Mouse (Mus musculus) stomach, embryonic 16.5 days (tissue): ENCODE measurements around the gene BC107364. TPM values are rescaled to one million over a fixed set of nuclear protein-coding genes. Genes with fewer than 3 reads are reported as not detected.
"Not testable (repeated sequence)": the region's sequence is repeated elsewhere in the genome, so short reads cannot be mapped to it uniquely, and the experiment has no call there.

ENCODE experiments used
- ATAC-seq: fragments of 200-750 bp; cut with Nextera tagmentation; 2 replicates; pipeline ENCODE4 v1.8.0; 2017; ENCODE audit warnings: moderate number of reproducible peaks, moderate TSS enrichment; ENCODE audit not compliant: insufficient read depth, low FRiP score
- H3K27ac ChIP-seq: fragments of 300-500 bp; sonication (generic); 2 replicates; pipeline ENCODE4 v1.5.1; 2014; ENCODE audit warnings: low read length
- H3K27me3 ChIP-seq: fragments of 300-500 bp; sonication (generic); 2 replicates; pipeline ENCODE4 v1.6.1; 2014; ENCODE audit warnings: low read length, control low read depth, mixed read lengths; ENCODE audit not compliant: control insufficient read depth, insufficient read depth
- H3K36me3 ChIP-seq: fragments of 300-500 bp; sonication (generic); 2 replicates; pipeline ENCODE4 v1.6.1; 2014; ENCODE audit warnings: low read length; ENCODE audit not compliant: control insufficient read depth, insufficient read depth
- H3K4me1 ChIP-seq: fragments of 300-500 bp; sonication (generic); 2 replicates; pipeline ENCODE4 v1.6.1; 2014; ENCODE audit warnings: low read length, control low read depth, mixed read lengths; ENCODE audit not compliant: control insufficient read depth, insufficient read depth
- H3K4me2 ChIP-seq: fragments of 300-500 bp; sonication (generic); 2 replicates; pipeline ENCODE4 v1.6.1; 2014; ENCODE audit warnings: low read depth, low read length, mixed read lengths
- H3K4me3 ChIP-seq: fragments of 300-500 bp; sonication (generic); replicated peaks from 2 replicates; pipeline ENCODE4 v1.5.1; 2014; ENCODE audit warnings: mild to moderate bottlenecking, low read length
- H3K9ac ChIP-seq: fragments of 300-500 bp; sonication (generic); 2 replicates; pipeline ENCODE4 v1.6.1; 2014; ENCODE audit warnings: low read length
- H3K9me3 ChIP-seq: fragments of 300-500 bp; sonication (generic); replicated peaks from 2 replicates; pipeline ENCODE4 v1.6.1; 2016; ENCODE audit warnings: low read length, control low read depth; ENCODE audit not compliant: control insufficient read depth
- WGBS: fragments of 180-500 bp; shearing (Covaris S2); extraction: QIAGEN DNeasy Blood & Tissue Kit; methylation state at CpG from one replicate; pipeline ENCODE4 v1.1.7; 2014; 5-methylcytosine and 5-hydroxymethylcytosine counted together
- polyA plus RNA-seq: library from polyadenylated mRNA; unstranded; fragments of >200 nt; fragmentation: Nextera tagmentation; extraction: Ambion mirVana; gene quantifications from 2 replicates; pipeline ENCODE4 v1.2.1, GENCODE M21; 2015

The BC107364 gene
- polyA plus RNA-seq, 1 experiment from 2014 or later: 0.17 TPM

GRCm38 (mm10) chr3:96440578-96440977 is 11.5 kb downstream of the BC107364 start:
- H3K9ac ChIP-seq: peak overlapping the region; percentile 57; the same call in 1 of the 2 replicates
- peak overlapping the region; percentile 29 for H3K4me3 ChIP-seq
- H3K27ac ChIP-seq: no peak overlapping the region
- no peaks in the 10 kb centered on the region for H3K36me3 ChIP-seq
- peaks cover 48% of the 10 kb centered on the region for H3K27me3 ChIP-seq
- H3K4me2 ChIP-seq: peak overlapping the region; percentile 52
- 2% methylated on average over 13 of the region's 13 CpGs for WGBS
- no peak for ATAC-seq
- H3K4me1 ChIP-seq: no peaks in the 10 kb centered on the region
- H3K9me3 ChIP-seq: no peaks in the 10 kb centered on the region

- Histone ChIP-seq H3K27me3 (peaks cover 24% of the 10 kb centered on the region), H3K27ac (no peak overlapping the region), H3K4me1 (no peaks in the 10 kb centered on the region), H3K36me3 (no peaks in the 10 kb centered on the region), H3K9ac (peak overlapping the region; percentile 21; the same call in 1 of the 2 replicates), H3K4me2 (peak overlapping the region; percentile 41), H3K9me3 (no peaks in the 10 kb centered on the region), H3K4me3 (peak overlapping the region; percentile 35)
- peak; percentile 40; the same call in 1 of the 2 replicates for ATAC-seq
- 1% methylated on average over 26 of the region's 26 CpGs for WGBS
These were observed 16.5 kb downstream of the BC107364 start for GRCm38 (mm10) chr3:96435557-96436091.

- Histone ChIP-seq H3K4me2 (no peak overlapping the region), H3K9ac (no peak overlapping the region), H3K4me3 (no peak overlapping the region), H3K9me3 (no peaks in the 10 kb centered on the region), H3K36me3 (no peaks in the 10 kb centered on the region), H3K27ac (no peak overlapping the region), H3K27me3 (peaks cover 23% of the 10 kb centered on the region), H3K4me1 (peaks cover 3% of the 10 kb centered on the region; the same call in 1 of the 2 replicates)
- 37% methylated on average over 3 of the region's 3 CpGs for WGBS
- no peak for ATAC-seq
These were observed 19.9 kb downstream of the BC107364 start for GRCm38 (mm10) chr3:96432207-96432606.

GRCm38 (mm10) chr3:96429819-96430132 is 22.3 kb downstream of the BC107364 start:
- H3K9me3 ChIP-seq: no peaks in the 10 kb centered on the region
- H3K27ac ChIP-seq: no peak overlapping the region
- H3K4me3 ChIP-seq: no peak overlapping the region
- no peaks in the 10 kb centered on the region for H3K36me3 ChIP-seq
- 66% methylated on average over 4 of the region's 4 CpGs for WGBS
- H3K27me3 ChIP-seq: peaks cover 14% of the 10 kb centered on the region
- H3K9ac ChIP-seq: no peak overlapping the region
- peaks cover 3% of the 10 kb centered on the region; the same call in 1 of the 2 replicates for H3K4me1 ChIP-seq
- no peak for ATAC-seq
- H3K4me2 ChIP-seq: no peak overlapping the region

GRCm38 (mm10) chr3:96428941-96429818 is 22.9 kb downstream of the BC107364 start:
- Histone ChIP-seq H3K4me2 (no peak overlapping the region), H3K9ac (no peak overlapping the region), H3K4me3 (no peak overlapping the region), H3K27me3 (peaks cover 14% of the 10 kb centered on the region), H3K9me3 (no peaks in the 10 kb centered on the region), H3K36me3 (no peaks in the 10 kb centered on the region), H3K27ac (no peak overlapping the region), H3K4me1 (peaks cover 3% of the 10 kb centered on the region; the same call in 1 of the 2 replicates)
- no peak for ATAC-seq
- 77% methylated on average over 13 of the region's 13 CpGs for WGBS

- WGBS: 9% methylated on average over 16 of the region's 16 CpGs
- Histone ChIP-seq H3K9me3 (no peaks in the 10 kb centered on the region), H3K4me1 (peaks cover 3% of the 10 kb centered on the region; the same call in 1 of the 2 replicates), H3K27ac (no peak overlapping the region), H3K27me3 (peaks cover 9% of the 10 kb centered on the region), H3K36me3 (no peaks in the 10 kb centered on the region), H3K9ac (no peak overlapping the region), H3K4me2 (peak overlapping the region; percentile 37), H3K4me3 (peak overlapping the region; percentile 28)
- peak; percentile 42 for ATAC-seq
These were observed 24.2 kb downstream of the BC107364 start for GRCm38 (mm10) chr3:96427761-96428462.

GRCm38 (mm10) chr3:96427311-96427710 is 24.8 kb downstream of the BC107364 start:
- H3K27me3 ChIP-seq: peaks cover 5% of the 10 kb centered on the region
- H3K9me3 ChIP-seq: no peaks in the 10 kb centered on the region
- H3K4me3 ChIP-seq: peak overlapping the region; percentile 28
- peak overlapping the region; percentile 37 for H3K4me2 ChIP-seq
- 14% methylated on average over 4 of the region's 4 CpGs for WGBS
- H3K9ac ChIP-seq: no peak overlapping the region
- ATAC-seq: peak; percentile 39; the same call in 1 of the 2 replicates
- H3K4me1 ChIP-seq: peaks cover 3% of the 10 kb centered on the region; the same call in 1 of the 2 replicates
- no peaks in the 10 kb centered on the region for H3K36me3 ChIP-seq
- H3K27ac ChIP-seq: no peak overlapping the region

GRCm38 (mm10) chr3:96426268-96426667 is 25.8 kb downstream of the BC107364 start:
- H3K4me1 ChIP-seq: peaks cover 3% of the 10 kb centered on the region; the same call in 1 of the 2 replicates
- 70% methylated on average over 4 of the region's 4 CpGs for WGBS
- H3K9me3 ChIP-seq: no peaks in the 10 kb centered on the region
- no peak overlapping the region for H3K27ac ChIP-seq
- H3K9ac ChIP-seq: no peak overlapping the region
- H3K27me3 ChIP-seq: peaks cover 4% of the 10 kb centered on the region; the same call in 1 of the 2 replicates
- H3K4me3 ChIP-seq: no peak overlapping the region
- no peak overlapping the region for H3K4me2 ChIP-seq
- H3K36me3 ChIP-seq: no peaks in the 10 kb centered on the region
- ATAC-seq: no peak

- not testable (repeated sequence) for H3K9me3 ChIP-seq, H3K4me1 ChIP-seq, H3K36me3 ChIP-seq, H3K9ac ChIP-seq, H3K27me3 ChIP-seq, ATAC-seq, H3K27ac ChIP-seq, H3K4me3 ChIP-seq, H3K4me2 ChIP-seq
- 16% methylated on average over 4 of the region's 4 CpGs for WGBS
These were observed 27.7 kb downstream of the BC107364 start for GRCm38 (mm10) chr3:96424447-96424846.
